Mouse (Mus musculus): Measurements from ENCODE around the gene Itpk1. TPM values are rescaled to one million over a fixed set of nuclear protein-coding genes. Genes with fewer than 3 reads are reported as not detected.

Itpk1 gene
- polyA plus RNA-seq, 1 experiment from 2014 or later = 21.9 TPM

GRCm38 (mm10) chr12:102610927-102611326, 93.8 kb downstream of the Itpk1 start:
- Histone ChIP-seq H3K27me3 (ENCODE audit: control insufficient read depth, insufficient read depth, low read length) (no peaks in the 10 kb centered on the region), H3K36me3 (ENCODE audit: control insufficient read depth, insufficient read depth, low read length) (no peaks in the 10 kb centered on the region)
- ATAC-seq (ENCODE audit: insufficient read depth, low FRiP score) = no peak

DNA sequence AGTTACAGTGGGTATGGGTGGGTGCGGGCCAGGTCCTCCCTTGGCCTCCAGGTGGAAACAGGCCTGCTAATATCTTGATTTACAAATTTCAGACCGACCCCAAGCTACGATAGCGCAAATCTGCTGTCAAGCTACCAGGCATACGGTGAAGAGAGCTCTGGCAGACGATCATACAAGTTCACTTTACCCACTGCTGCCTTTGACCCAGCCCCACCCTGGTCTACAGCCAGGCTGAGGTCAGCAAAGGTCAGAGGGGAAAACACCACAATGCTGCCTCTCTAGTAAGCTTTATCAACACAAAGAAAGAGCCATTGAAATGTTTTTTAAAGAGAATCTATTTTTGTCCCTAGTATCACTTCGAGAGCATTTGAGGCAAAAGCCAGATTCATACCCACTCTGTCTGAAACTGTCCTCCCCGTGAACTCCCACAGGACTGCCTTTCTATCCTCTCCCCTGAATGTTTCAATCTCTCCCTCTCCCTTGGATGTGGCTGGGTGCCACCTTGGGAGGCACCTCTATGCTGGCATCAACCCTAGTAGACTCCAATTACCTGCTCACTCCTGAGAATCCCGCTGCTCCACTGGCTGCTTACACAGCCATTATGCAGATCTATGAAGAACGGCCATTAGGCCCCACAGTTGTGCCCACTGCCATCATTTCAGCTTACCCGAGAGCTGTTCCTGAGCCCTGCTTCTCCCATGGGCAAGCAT, 96.8 kb downstream of the Itpk1 start:
- Histone ChIP-seq H3K27ac (ENCODE audit: low read length) (no peak overlapping the region), H3K4me1 (ENCODE audit: control insufficient read depth, insufficient read depth, low read length) (no peaks in the 10 kb centered on the region), H3K4me2 (ENCODE audit: low read depth, low read length) (no peak overlapping the region), H3K9me3 (replicated peaks; ENCODE audit: control insufficient read depth, low read length) (no peaks in the 10 kb centered on the region), H3K36me3 (ENCODE audit: control insufficient read depth, insufficient read depth, low read length) (no peaks in the 10 kb centered on the region), H3K9ac (ENCODE audit: low read length) (no peak overlapping the region), H3K27me3 (ENCODE audit: control insufficient read depth, insufficient read depth, low read length) (no peaks in the 10 kb centered on the region), H3K4me3 (replicated peaks; ENCODE audit: low read length) (no peak overlapping the region)
- no peak for ATAC-seq (ENCODE audit: insufficient read depth, low FRiP score)
- 72% methylated on average over 11 of the region's 11 CpGs for WGBS

More at GRCm38 (mm10) chr12:102610927-102611326, 93.8 kb downstream of the Itpk1 start:
- no peak overlapping the region for H3K4me2 ChIP-seq (ENCODE audit: low read depth, low read length)
- H3K4me1 ChIP-seq (ENCODE audit: control insufficient read depth, insufficient read depth, low read length) = no peaks in the 10 kb centered on the region
- no peak overlapping the region for H3K27ac ChIP-seq (ENCODE audit: low read length)
- no peak overlapping the region for H3K9ac ChIP-seq (ENCODE audit: low read length)
- H3K9me3 ChIP-seq (replicated peaks; ENCODE audit: control insufficient read depth, low read length) = no peaks in the 10 kb centered on the region
- no peak overlapping the region for H3K4me3 ChIP-seq (replicated peaks; ENCODE audit: low read length)
- WGBS = 90% methylated on average over 8 of the region's 8 CpGs

GRCm38 (mm10) chr12:102607066-102607465, 97.7 kb downstream of the Itpk1 start:
- Histone ChIP-seq H3K9me3 (replicated peaks; ENCODE audit: control insufficient read depth, low read length) (no peaks in the 10 kb centered on the region), H3K9ac (ENCODE audit: low read length) (no peak overlapping the region), H3K27ac (ENCODE audit: low read length) (no peak overlapping the region), H3K4me3 (replicated peaks; ENCODE audit: low read length) (no peak overlapping the region), H3K4me2 (ENCODE audit: low read depth, low read length) (no peak overlapping the region), H3K4me1 (ENCODE audit: control insufficient read depth, insufficient read depth, low read length) (0 out of 2 replicates have a peak, but pooled peaks cover 5% of the 10 kb centered on the region), H3K36me3 (ENCODE audit: control insufficient read depth, insufficient read depth, low read length) (no peaks in the 10 kb centered on the region), H3K27me3 (ENCODE audit: control insufficient read depth, insufficient read depth, low read length) (no peaks in the 10 kb centered on the region)
- no peak for ATAC-seq (ENCODE audit: insufficient read depth, low FRiP score)
- 88% methylated on average over 8 of the region's 8 CpGs for WGBS

DNA sequence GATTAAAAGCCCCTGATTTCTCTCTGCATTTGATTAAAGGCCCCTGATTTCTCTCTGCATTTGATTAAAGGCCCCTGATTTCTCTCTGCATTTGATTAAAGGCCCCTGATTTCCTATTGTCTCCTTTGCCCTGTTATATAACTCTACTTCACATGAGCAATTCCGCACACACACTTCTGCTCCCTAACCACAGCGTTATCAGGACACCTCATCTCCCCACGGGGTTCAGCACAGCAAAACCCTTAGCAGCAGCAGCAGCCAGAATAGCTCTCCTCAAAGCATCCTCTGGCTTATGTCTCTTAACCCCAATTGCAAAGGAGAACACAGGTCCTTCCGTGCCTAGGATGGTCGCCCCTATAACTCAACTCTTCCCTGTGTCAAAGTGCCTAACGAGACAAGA, 99.1 kb downstream of the Itpk1 start:
- Histone ChIP-seq H3K27ac (ENCODE audit: low read length) (no peak overlapping the region), H3K9me3 (replicated peaks; ENCODE audit: control insufficient read depth, low read length) (no peaks in the 10 kb centered on the region), H3K27me3 (ENCODE audit: control insufficient read depth, insufficient read depth, low read length) (no peaks in the 10 kb centered on the region), H3K9ac (ENCODE audit: low read length) (no peak overlapping the region), H3K4me2 (ENCODE audit: low read depth, low read length) (no peak overlapping the region), H3K36me3 (ENCODE audit: control insufficient read depth, insufficient read depth, low read length) (no peaks in the 10 kb centered on the region), H3K4me1 (ENCODE audit: control insufficient read depth, insufficient read depth, low read length) (peaks cover 6% of the 10 kb centered on the region; the same call in 1 of the 2 replicates), H3K4me3 (replicated peaks; ENCODE audit: low read length) (no peak overlapping the region)
- 86% methylated on average over 6 of the region's 6 CpGs for WGBS
- ATAC-seq (ENCODE audit: insufficient read depth, low FRiP score) = no peak

DNA sequence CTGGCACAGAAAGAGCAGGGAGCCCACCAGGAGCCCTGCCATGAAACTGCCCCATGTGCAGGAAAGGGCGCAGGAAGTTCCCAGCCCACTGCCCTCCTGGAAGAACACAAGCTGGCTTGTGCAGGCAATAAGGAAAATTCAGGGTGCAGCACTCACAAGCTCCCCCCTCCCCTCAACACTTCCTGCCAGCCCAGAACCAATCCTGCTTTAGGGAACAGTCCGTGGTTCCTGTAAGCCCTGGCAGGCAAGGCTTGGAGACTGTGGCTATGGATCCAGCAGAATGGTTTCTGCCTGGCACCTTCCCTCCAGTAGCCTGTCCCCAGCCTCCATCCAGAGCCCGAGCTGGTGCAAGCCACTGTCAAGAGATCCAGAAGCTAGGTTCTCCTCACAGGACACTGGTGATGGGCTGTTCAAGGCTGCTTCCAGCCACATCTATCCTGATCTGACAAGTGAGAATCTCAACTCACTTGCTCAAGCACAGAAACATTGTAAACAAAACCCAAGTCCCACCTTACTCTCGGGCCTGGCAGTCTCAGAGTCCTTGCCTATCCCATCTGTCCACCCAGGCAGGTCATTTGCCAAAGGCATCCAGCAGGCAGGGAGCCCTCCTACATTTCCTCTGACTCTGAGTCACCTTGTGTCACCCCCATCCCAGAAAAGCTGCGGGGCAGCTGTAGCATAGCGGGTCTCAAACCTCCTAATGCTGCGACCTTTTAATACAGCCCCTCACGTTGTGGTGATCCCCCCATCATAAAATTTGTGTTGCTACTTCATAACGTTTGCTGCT, 102.3 kb downstream of the Itpk1 start:
- ATAC-seq (ENCODE audit: insufficient read depth, low FRiP score) = no peak
- Histone ChIP-seq H3K4me2 (ENCODE audit: low read depth, low read length) (no peak overlapping the region), H3K27ac (ENCODE audit: low read length) (no peak overlapping the region), H3K36me3 (ENCODE audit: control insufficient read depth, insufficient read depth, low read length) (no peaks in the 10 kb centered on the region), H3K9me3 (replicated peaks; ENCODE audit: control insufficient read depth, low read length) (peaks cover 4% of the 10 kb centered on the region; the same call in 1 of the 2 replicates), H3K4me1 (ENCODE audit: control insufficient read depth, insufficient read depth, low read length) (peaks cover 8% of the 10 kb centered on the region; the same call in 1 of the 2 replicates), H3K4me3 (replicated peaks; ENCODE audit: low read length) (no peak overlapping the region), H3K27me3 (ENCODE audit: control insufficient read depth, insufficient read depth, low read length) (no peaks in the 10 kb centered on the region), H3K9ac (ENCODE audit: low read length) (0 out of 2 replicates have a peak overlapping the region, but pooled peaks have one; percentile 5)
- 71% methylated on average over 9 of the region's 9 CpGs for WGBS

- peaks cover 12% of the 10 kb centered on the region for H3K4me1 ChIP-seq (ENCODE audit: control insufficient read depth, insufficient read depth, low read length)
- no peak overlapping the region for H3K27ac ChIP-seq (ENCODE audit: low read length)
- ATAC-seq (ENCODE audit: insufficient read depth, low FRiP score) = no peak
- H3K36me3 ChIP-seq (ENCODE audit: control insufficient read depth, insufficient read depth, low read length) = no peaks in the 10 kb centered on the region
- no peak overlapping the region for H3K4me3 ChIP-seq (replicated peaks; ENCODE audit: low read length)
- H3K9me3 ChIP-seq (replicated peaks; ENCODE audit: control insufficient read depth, low read length) = peaks cover 4% of the 10 kb centered on the region; the same call in 1 of the 2 replicates
- no peaks in the 10 kb centered on the region for H3K27me3 ChIP-seq (ENCODE audit: control insufficient read depth, insufficient read depth, low read length)
- H3K9ac ChIP-seq (ENCODE audit: low read length) = 0 out of 2 replicates have a peak overlapping the region, but pooled peaks have one; percentile 5
- H3K4me2 ChIP-seq (ENCODE audit: low read depth, low read length) = no peak overlapping the region
- 46% methylated on average over 8 of the region's 8 CpGs for WGBS
Measured at GRCm38 (mm10) chr12:102601847-102602246, 102.9 kb downstream of the Itpk1 start.

- H3K27me3 ChIP-seq (ENCODE audit: control insufficient read depth, insufficient read depth, low read length) = no peaks in the 10 kb centered on the region
- no peak for ATAC-seq (ENCODE audit: insufficient read depth, low FRiP score)
- no peak overlapping the region for H3K4me2 ChIP-seq (ENCODE audit: low read depth, low read length)
- H3K9ac ChIP-seq (ENCODE audit: low read length) = no peak overlapping the region
- peaks cover 12% of the 10 kb centered on the region for H3K4me1 ChIP-seq (ENCODE audit: control insufficient read depth, insufficient read depth, low read length)
- peaks cover 4% of the 10 kb centered on the region; the same call in 1 of the 2 replicates for H3K9me3 ChIP-seq (replicated peaks; ENCODE audit: control insufficient read depth, low read length)
- 70% methylated on average over 6 of the region's 6 CpGs for WGBS
- H3K4me3 ChIP-seq (replicated peaks; ENCODE audit: low read length) = no peak overlapping the region
- no peaks in the 10 kb centered on the region for H3K36me3 ChIP-seq (ENCODE audit: control insufficient read depth, insufficient read depth, low read length)
- no peak overlapping the region for H3K27ac ChIP-seq (ENCODE audit: low read length)
Measured at GRCm38 (mm10) chr12:102600345-102600744, 104.4 kb downstream of the Itpk1 start.

GRCm38 (mm10) chr12:102599801-102600200, 104.9 kb downstream of the Itpk1 start:
- no peak overlapping the region for H3K27ac ChIP-seq (ENCODE audit: low read length)
- H3K4me3 ChIP-seq (replicated peaks; ENCODE audit: low read length) = no peak overlapping the region
- H3K9me3 ChIP-seq (replicated peaks; ENCODE audit: control insufficient read depth, low read length) = peaks cover 4% of the 10 kb centered on the region; the same call in 1 of the 2 replicates
- H3K4me2 ChIP-seq (ENCODE audit: low read depth, low read length) = no peak overlapping the region
- no peaks in the 10 kb centered on the region for H3K36me3 ChIP-seq (ENCODE audit: control insufficient read depth, insufficient read depth, low read length)
- no peaks in the 10 kb centered on the region for H3K27me3 ChIP-seq (ENCODE audit: control insufficient read depth, insufficient read depth, low read length)
- 77% methylated on average over 7 of the region's 7 CpGs for WGBS
- ATAC-seq (ENCODE audit: insufficient read depth, low FRiP score) = peak; percentile 5; the same call in 1 of the 2 replicates
- H3K9ac ChIP-seq (ENCODE audit: low read length) = no peak overlapping the region
- H3K4me1 ChIP-seq (ENCODE audit: control insufficient read depth, insufficient read depth, low read length) = peaks cover 12% of the 10 kb centered on the region

GRCm38 (mm10) chr12:102598535-102598934, 106.2 kb downstream of the Itpk1 start:
- H3K4me1 ChIP-seq (ENCODE audit: control insufficient read depth, insufficient read depth, low read length) = peaks cover 25% of the 10 kb centered on the region
- H3K27ac ChIP-seq (ENCODE audit: low read length) = no peak overlapping the region
- WGBS = 94% methylated on average over 3 of the region's 3 CpGs

More at GRCm38 (mm10) chr12:102598535-102598934, 106.2 kb downstream of the Itpk1 start:
- no peak overlapping the region for H3K9ac ChIP-seq (ENCODE audit: low read length)
- no peaks in the 10 kb centered on the region for H3K36me3 ChIP-seq (ENCODE audit: control insufficient read depth, insufficient read depth, low read length)
- no peak overlapping the region for H3K4me2 ChIP-seq (ENCODE audit: low read depth, low read length)
- no peaks in the 10 kb centered on the region for H3K27me3 ChIP-seq (ENCODE audit: control insufficient read depth, insufficient read depth, low read length)
- peaks cover 4% of the 10 kb centered on the region; the same call in 1 of the 2 replicates for H3K9me3 ChIP-seq (replicated peaks; ENCODE audit: control insufficient read depth, low read length)
- ATAC-seq (ENCODE audit: insufficient read depth, low FRiP score) = no peak
- no peak overlapping the region for H3K4me3 ChIP-seq (replicated peaks; ENCODE audit: low read length)
